Mouse (Mus musculus): ENCODE data around the gene Fam174b. TPM values are rescaled to one million over a fixed set of nuclear protein-coding genes. Genes with fewer than 3 reads are reported as not detected.

The Fam174b gene
- total RNA-seq, 4 experiments from 2014 or later = 2.2 to 3.8 (median 3.0) TPM

DNA sequence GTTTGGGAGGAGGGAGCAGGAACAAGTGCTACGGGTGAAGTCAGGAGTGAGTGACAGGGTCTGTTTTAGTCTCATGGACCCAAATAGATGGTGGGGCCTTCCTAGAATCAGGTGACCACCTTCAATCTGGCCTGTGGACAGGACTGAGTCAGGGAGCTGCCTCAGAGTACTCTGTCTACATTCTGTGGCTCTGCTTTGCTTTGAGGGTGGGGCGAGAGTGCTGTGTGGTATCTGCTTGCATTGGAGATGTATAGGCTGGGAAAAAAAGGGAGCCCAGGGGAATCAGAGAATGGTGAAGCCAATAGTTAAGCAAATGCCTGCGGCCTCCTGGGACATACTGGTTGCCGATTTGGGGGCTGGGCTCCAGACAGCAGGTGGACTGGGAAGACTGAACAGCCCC lies 73.8 kb downstream of the Fam174b start:
- no peak for DNase-seq (ENCODE audit: low spot score in 2 of 2)

GRCm38 (mm10) chr7:73814454-73814853 lies 74.4 kb downstream of the Fam174b start:
- DNase-seq (ENCODE audit: low spot score in 2 of 2) = no peak

- no peak for DNase-seq (ENCODE audit: low spot score in 2 of 2)
These were observed 76.3 kb downstream of the Fam174b start for GRCm38 (mm10) chr7:73816255-73816996.

GRCm38 (mm10) chr7:73819366-73819765 lies 79.3 kb downstream of the Fam174b start:
- no peak for DNase-seq (ENCODE audit: low spot score in 2 of 2)

Small RNA genes within 50 kb of the gene (microRNA-seq; reads per million reads assigned to microRNA genes)
- not detected for gene Mir7234

Other genes with a start within 250 kb of the Fam174b start
- gene Chd2, start 198.5 kb upstream of the Fam174b start, total RNA-seq (2022) = 10 to 100 TPM; 41.6 to 49.5 (median 45.0) TPM